Mouse (Mus musculus) lung, postnatal 4 days (tissue): ENCODE data around the gene Itgax.

Experiments used
- DNase-seq, 2 experiments: peaks; one replicate each; pipeline ENCODE4 v3.0.0; 2021

Gene Itgax

GRCm38 (mm10) chr7:128164001-128164400 is 34.7 kb downstream of the Itgax start:
- no peak for DNase-seq

DNA sequence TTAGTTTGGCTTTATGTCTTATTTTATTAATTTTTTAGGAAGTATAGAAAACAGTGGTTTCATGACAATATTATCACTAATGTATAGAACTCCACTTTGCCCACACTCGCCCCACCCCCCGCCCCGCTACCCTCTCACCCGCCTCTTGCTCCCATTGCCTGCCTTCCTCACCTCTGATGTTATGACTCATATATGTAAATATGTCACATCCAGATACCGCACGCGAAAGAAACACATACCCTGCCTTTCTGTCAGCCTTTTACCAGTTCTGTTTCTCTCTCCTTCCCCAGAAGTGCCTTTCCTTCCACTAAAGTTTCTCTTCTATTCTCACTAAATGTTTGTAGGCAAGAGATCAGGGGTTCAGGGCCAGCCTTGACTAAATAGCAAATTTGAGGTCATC is 37.0 kb downstream of the Itgax start:
- DNase-seq: no peak

GRCm38 (mm10) chr7:128169996-128170395 is 40.6 kb downstream of the Itgax start:
- DNase-seq: no peak

GRCm38 (mm10) chr7:128178385-128178784 is 49.0 kb downstream of the Itgax start:
- DNase-seq: peak in 1 of 2 experiments; percentile 28

GRCm38 (mm10) chr7:128180126-128180525 is 50.8 kb downstream of the Itgax start:
- DNase-seq: peak; percentile 35 to 39

GRCm38 (mm10) chr7:128180546-128180945 is 51.2 kb downstream of the Itgax start:
- no peak for DNase-seq

DNA sequence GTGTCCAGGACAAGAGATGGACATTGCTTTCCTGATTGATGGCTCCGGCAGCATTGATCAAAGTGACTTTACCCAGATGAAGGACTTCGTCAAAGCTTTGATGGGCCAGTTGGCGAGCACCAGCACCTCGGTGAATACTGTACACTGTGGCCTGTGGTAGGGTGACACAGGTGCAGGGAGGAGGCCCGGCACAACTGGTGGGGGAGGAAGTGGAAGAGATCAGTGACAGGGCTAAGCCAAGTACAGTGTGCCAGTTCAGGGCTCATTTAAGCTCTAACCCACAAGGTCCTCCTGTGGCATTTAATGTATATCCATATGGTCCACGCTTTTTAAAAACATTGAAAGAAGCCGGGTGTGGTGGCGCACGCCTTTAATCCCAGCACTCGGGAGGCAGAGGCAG is 52.3 kb downstream of the Itgax start:
- peak in 1 of 2 experiments; percentile 12 for DNase-seq
